Mouse (Mus musculus) stomach, embryonic 14.5 days (tissue): ENCODE results near the gene Prss3. TPM values are rescaled to one million over a fixed set of nuclear protein-coding genes. Genes with fewer than 3 reads are reported as not detected.
"Not testable (repeated sequence)": the region's sequence is repeated elsewhere in the genome, so short reads cannot be mapped to it uniquely, and the experiment has no call there.

Source experiments
- ATAC-seq: fragments of 200-750 bp; cut with Nextera tagmentation; 2 replicates; pipeline ENCODE4 v1.8.0; 2017; ENCODE audit warnings: low read depth, moderate TSS enrichment; ENCODE audit not compliant: insufficient number of reproducible peaks, insufficient read depth, low FRiP score
- H3K27ac ChIP-seq: fragments of 300-500 bp; sonication (generic); 2 replicates; pipeline ENCODE4 v1.5.1; 2014; ENCODE audit warnings: mild to moderate bottlenecking, low read length, moderate library complexity, mixed read lengths
- H3K27me3 ChIP-seq: fragments of 300-500 bp; sonication (generic); 2 replicates; pipeline ENCODE4 v1.6.1; 2014; ENCODE audit warnings: low read length, control low read depth, mixed read lengths; ENCODE audit not compliant: control insufficient read depth, insufficient read depth
- H3K36me3 ChIP-seq: fragments of 300-500 bp; sonication (generic); 2 replicates; pipeline ENCODE4 v1.6.1; 2014; ENCODE audit warnings: mild to moderate bottlenecking, control low read depth, low read length, moderate library complexity, mixed read lengths; ENCODE audit not compliant: control insufficient read depth, insufficient read depth
- H3K4me1 ChIP-seq: fragments of 300-500 bp; sonication (generic); 2 replicates; pipeline ENCODE4 v1.6.1; 2014; ENCODE audit warnings: low read length, control low read depth, mixed read lengths; ENCODE audit not compliant: control insufficient read depth, insufficient read depth
- H3K4me2 ChIP-seq: fragments of 300-500 bp; sonication (generic); replicated peaks from 2 replicates; pipeline ENCODE4 v1.6.1; 2014; ENCODE audit warnings: low read depth, low read length, control low read depth
- H3K4me3 ChIP-seq: fragments of 300-500 bp; sonication (generic); 2 replicates; pipeline ENCODE4 v1.5.1; 2014; ENCODE audit warnings: low read depth, low read length, control low read depth
- H3K9ac ChIP-seq: fragments of 300-500 bp; sonication (generic); replicated peaks from 2 replicates; pipeline ENCODE4 v1.6.1; 2014; ENCODE audit warnings: low read depth, mild to moderate bottlenecking, control low read depth, low read length, moderate library complexity, mixed read lengths
- H3K9me3 ChIP-seq: fragments of 300-500 bp; sonication (generic); 2 replicates; pipeline ENCODE4 v1.6.1; 2016; ENCODE audit warnings: low read depth, low read length, control low read depth; ENCODE audit not compliant: control insufficient read depth
- WGBS: fragments of 180-500 bp; shearing (Covaris S2); extraction: QIAGEN DNeasy Blood & Tissue Kit; methylation state at CpG from one replicate; pipeline ENCODE4 v1.1.7; 2014; 5-methylcytosine and 5-hydroxymethylcytosine counted together
- polyA plus RNA-seq: library from polyadenylated mRNA; unstranded; fragments of >200 nt; fragmentation: Nextera tagmentation; extraction: Ambion mirVana; gene quantifications from 2 replicates; pipeline ENCODE4 v1.2.1, GENCODE M21; 2014

Prss3 gene
- 1.2 TPM in 1 of 2 replicates, not detected in the other for polyA plus RNA-seq

DNA sequence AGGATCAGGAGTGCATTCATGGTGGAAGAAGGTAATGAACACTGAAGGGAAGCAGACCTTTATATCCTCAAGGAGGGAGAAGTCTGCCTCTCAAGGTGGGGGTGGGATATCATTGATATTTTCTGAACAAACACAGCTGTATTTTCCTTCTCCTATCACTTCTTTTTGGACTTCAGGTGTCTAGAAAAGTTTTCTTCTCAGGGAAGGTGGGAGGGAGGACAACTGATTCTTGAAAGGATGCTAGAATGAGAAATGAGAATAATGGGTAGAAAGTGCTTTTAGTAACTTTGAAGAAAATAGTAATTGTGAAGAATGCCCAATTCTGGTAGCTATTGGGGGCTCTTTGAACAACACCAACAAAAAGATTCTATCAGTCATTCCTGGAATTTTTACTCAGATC, at the start of gene Prss3:
Gene Prss3, minus strand, starts transcription at position 101 of the 400 bp plus-strand sequence.
- not testable (repeated sequence) for ATAC-seq, H3K9ac ChIP-seq, H3K4me2 ChIP-seq, H3K36me3 ChIP-seq, H3K4me3 ChIP-seq, H3K9me3 ChIP-seq, H3K4me1 ChIP-seq, H3K27me3 ChIP-seq, H3K27ac ChIP-seq

DNA sequence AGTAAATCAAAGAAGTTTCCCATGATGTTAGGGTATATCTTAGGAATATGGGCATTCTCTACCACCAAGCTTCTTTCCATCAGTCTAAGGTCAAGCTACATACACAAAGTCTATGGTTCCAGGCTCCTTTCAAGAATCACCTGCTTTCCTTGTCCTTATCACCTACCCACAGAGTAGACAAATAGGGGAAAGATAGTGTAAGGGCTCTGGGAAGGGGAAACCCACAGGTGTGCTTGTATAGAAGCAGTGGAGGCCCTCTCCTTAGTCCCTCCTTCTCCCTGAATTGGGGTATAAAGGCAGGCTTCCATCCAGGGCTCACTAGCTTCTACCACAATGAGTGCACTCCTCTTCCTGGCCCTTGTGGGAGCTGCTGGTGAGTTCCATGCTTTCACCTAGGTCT, 14.6 kb upstream of the Prss3 start, which contains the start of gene Gm5771:
Gene Gm5771, plus strand, starts transcription at position 301 of the 400 bp plus-strand sequence.
- H3K27me3 ChIP-seq, H3K4me3 ChIP-seq, H3K36me3 ChIP-seq, H3K4me2 ChIP-seq, H3K4me1 ChIP-seq, H3K9me3 ChIP-seq, H3K9ac ChIP-seq, H3K27ac ChIP-seq, ATAC-seq: not testable (repeated sequence)

DNA sequence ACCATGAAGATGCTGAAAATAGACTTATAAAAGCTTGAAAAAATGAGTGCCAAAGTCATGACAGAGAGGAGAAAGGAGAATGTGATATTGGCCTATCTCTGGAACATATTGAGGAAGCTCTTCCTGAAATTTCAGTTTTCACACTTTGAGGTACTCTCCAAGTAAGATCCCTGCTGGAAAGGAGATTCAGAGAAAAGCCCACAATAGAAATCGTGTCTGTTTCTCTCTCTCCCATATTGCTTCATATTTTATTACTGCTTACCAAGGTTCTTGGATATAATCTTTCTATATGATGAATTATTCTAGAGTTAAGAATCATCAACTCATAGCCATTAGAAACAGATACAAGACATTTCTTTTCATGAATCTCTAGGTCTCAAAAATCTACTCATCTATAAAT, 14.2 kb upstream of the Prss3 start:
- H3K4me1 ChIP-seq, H3K36me3 ChIP-seq, H3K9me3 ChIP-seq, H3K4me3 ChIP-seq, H3K27ac ChIP-seq, H3K27me3 ChIP-seq, H3K4me2 ChIP-seq, ATAC-seq, H3K9ac ChIP-seq: not testable (repeated sequence)
- 64% methylated on average over 1 of the region's 1 CpGs for WGBS

DNA sequence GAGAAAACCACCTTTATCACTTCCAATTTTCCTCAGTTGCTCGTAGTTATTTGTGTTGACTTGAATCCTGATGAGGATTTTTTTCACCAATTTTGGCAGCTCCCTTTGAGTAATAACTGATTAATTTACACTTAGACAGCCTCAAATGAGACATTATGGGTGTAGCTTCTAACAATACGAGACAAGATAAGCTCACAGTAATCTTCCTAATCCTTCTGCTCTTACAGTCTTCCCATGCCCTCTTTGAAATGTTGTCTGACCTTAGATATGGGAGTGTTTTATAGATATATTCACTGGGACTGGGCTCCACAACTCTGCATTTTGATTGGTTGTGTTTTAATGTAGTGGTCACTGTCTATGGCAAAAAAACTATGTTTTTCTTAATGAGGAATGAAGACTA, 9.3 kb upstream of the Prss3 start:
- ATAC-seq, result no peak
- H3K27me3 ChIP-seq, result no peaks in the 10 kb centered on the region
- no peaks in the 10 kb centered on the region for H3K9me3 ChIP-seq
- H3K9ac ChIP-seq, result no peak overlapping the region
- H3K4me1 ChIP-seq, result no peaks in the 10 kb centered on the region
- no peak overlapping the region for H3K4me3 ChIP-seq
- H3K36me3 ChIP-seq, result no peaks in the 10 kb centered on the region
- WGBS, result 67% methylated on average over 2 of the region's 2 CpGs
- no peak overlapping the region for H3K27ac ChIP-seq
- no peak overlapping the region for H3K4me2 ChIP-seq

DNA sequence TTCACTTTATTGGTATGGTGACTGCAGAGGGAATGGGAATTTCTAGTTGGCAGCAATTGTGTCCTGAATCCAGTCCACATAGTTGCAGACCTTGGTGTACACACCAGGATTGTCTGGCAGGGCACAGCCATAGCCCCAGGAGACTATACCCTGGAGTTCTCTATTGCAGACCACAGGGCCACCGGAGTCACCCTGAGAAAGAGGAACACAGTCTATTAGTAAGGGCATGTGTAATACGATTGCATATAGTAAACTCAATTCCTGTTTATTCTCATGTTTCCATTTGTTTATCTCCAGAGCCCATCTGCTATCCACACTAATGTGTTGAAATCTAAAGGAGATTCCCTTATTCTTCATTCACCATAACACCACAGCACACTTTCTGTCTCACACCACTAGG, 3.7 kb downstream of the Prss3 start:
- H3K9ac ChIP-seq, H3K4me1 ChIP-seq, H3K4me3 ChIP-seq, H3K27ac ChIP-seq, H3K27me3 ChIP-seq, H3K36me3 ChIP-seq, ATAC-seq, H3K4me2 ChIP-seq, H3K9me3 ChIP-seq: not testable (repeated sequence)
- 85% methylated on average over 1 of the region's 2 CpGs for WGBS

DNA sequence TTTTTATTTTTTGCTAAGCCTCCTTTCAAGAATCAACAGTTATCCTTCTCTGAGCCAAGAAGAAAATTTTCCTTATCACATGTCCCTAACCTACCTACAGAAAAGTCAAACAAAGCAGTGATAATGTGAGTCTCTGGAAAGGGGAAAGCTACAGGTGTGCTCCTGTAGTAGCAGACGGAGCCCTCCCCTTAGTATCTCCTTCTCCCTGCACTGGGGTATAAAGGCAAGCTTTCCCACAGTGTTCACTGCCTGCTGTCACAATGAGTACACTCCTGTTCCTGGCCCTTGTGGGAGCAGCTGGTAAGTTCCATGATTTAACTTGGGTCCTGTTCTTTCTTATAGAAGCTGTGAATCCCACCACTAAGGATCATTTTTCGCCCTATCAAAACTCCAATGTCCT, 23.5 kb downstream of the Prss3 start, which contains the start of gene Try10:
Gene Try10, plus strand, starts transcription at position 174 of the 400 bp plus-strand sequence.
- Histone ChIP-seq H3K36me3 (no peaks in the 10 kb centered on the region), H3K4me2 (no peak within 1 kb of the TSS), H3K27ac (no peak within 1 kb of the TSS), H3K4me1 (no peaks in the 10 kb centered on the region), H3K9me3 (no peaks in the 10 kb centered on the region), H3K4me3 (no peak within 1 kb of the TSS), H3K9ac (no peak within 1 kb of the TSS), H3K27me3 (no peaks in the 10 kb centered on the region)
- ATAC-seq, result no peak
- 79% methylated on average over 2 of the region's 2 CpGs for WGBS

Other genes with a start within 250 kb of the Prss3 start
- gene Try4, start 75.4 kb downstream of the Prss3 start, polyA plus RNA-seq, result not detected in 2 replicates
- gene Try5, start 60.8 kb downstream of the Prss3 start, polyA plus RNA-seq, result 2.9 TPM in 1 of 2 replicates, not detected in the other
- gene Try10, start 23.6 kb downstream of the Prss3 start, polyA plus RNA-seq, result 5.0 TPM in 1 of 2 replicates, not detected in the other
- 0.69 TPM in 1 of 2 replicates, not detected in the other for gene Gm5771, start 14.7 kb upstream of the Prss3 start, polyA plus RNA-seq
- gene Gm10334, start 68.5 kb upstream of the Prss3 start, polyA plus RNA-seq, result 1.2 TPM in 1 of 2 replicates, not detected in the other
- gene Prss1, start 81.3 kb upstream of the Prss3 start, polyA plus RNA-seq, result 3.3 TPM in 1 of 2 replicates, not detected in the other
- gene Prss2, start 144.1 kb upstream of the Prss3 start, polyA plus RNA-seq, result 6.5 TPM in 1 of 2 replicates, not detected in the other
- 11.7 and 11.8 TPM in 2 replicates for gene Ephb6, start 227.8 kb upstream of the Prss3 start, polyA plus RNA-seq